Mouse (Mus musculus) heart, postnatal 25 days (tissue): Measurements from ENCODE around the gene Gm42674. TPM values are rescaled to one million over a fixed set of nuclear protein-coding genes. Genes with fewer than 3 reads are reported as not detected.

ENCODE experiments used
- total RNA-seq, 2 experiments: library from RNA; stranded (reverse); gene quantifications; 2 replicates each; pipeline ENCODE4 v1.2.3; 2021

Gene Gm42674
- total RNA-seq, 2 experiments from 2014 or later: not detected

Other genes with a start within 250 kb of the Gm42674 start
- 1 to 10 TPM in 1 of 2 experiments, under 1 TPM in 1; 0.78 to 1.4 TPM for gene Slc27a3, start 212.0 kb upstream of the Gm42674 start, total RNA-seq
- gene Ints3, start 168.3 kb upstream of the Gm42674 start, total RNA-seq: 10 to 100 TPM; 25.2 to 26.9 TPM
- 10 to 100 TPM; 17.2 to 18.8 TPM for gene Npr1, start 136.0 kb upstream of the Gm42674 start, total RNA-seq
- 10 to 100 TPM; 31.5 to 33.4 TPM for gene Ilf2, start 125.8 kb upstream of the Gm42674 start, total RNA-seq
- 10 to 100 TPM; 59.5 to 62.6 TPM for gene Snapin, start 110.9 kb upstream of the Gm42674 start, total RNA-seq
- 100 to 1,000 TPM; 100 to 113 TPM for gene Chtop, start 92.4 kb upstream of the Gm42674 start, total RNA-seq
- gene S100a1, start 87.5 kb upstream of the Gm42674 start, total RNA-seq: 100 to 1,000 TPM; 777 to 804 TPM
- 10 to 100 TPM; 27.1 to 29.7 TPM for gene S100a13, start 87.5 kb upstream of the Gm42674 start, total RNA-seq
- gene S100a14, start 75.0 kb upstream of the Gm42674 start, total RNA-seq: under 1 TPM; 0.23 to 0.48 TPM
- 10 to 100 TPM; 71.3 to 74.7 TPM for gene S100a16, start 64.7 kb upstream of the Gm42674 start, total RNA-seq
- not detected for gene S100a3, start 41.3 kb upstream of the Gm42674 start, total RNA-seq
- not detected for gene S100a2, start 11.7 kb upstream of the Gm42674 start, total RNA-seq
- 10 to 100 TPM in 1 of 2 experiments, 1 to 10 TPM in 1; 8.0 to 11.2 TPM for gene S100a4, start 1.9 kb downstream of the Gm42674 start, total RNA-seq
- not detected for gene S100a5, start 6.6 kb downstream of the Gm42674 start, total RNA-seq
- 10 to 100 TPM; 70.8 to 84.4 TPM for gene S100a6, start 11.0 kb downstream of the Gm42674 start, total RNA-seq
- under 1 TPM; 0.28 to 0.60 TPM for gene S100a7a, start 52.1 kb downstream of the Gm42674 start, total RNA-seq
- gene S100a8, start 67.1 kb downstream of the Gm42674 start, total RNA-seq: 1 to 10 TPM in 1 of 2 experiments, under 1 TPM in 1; 0.61 to 1.6 TPM
- 1 to 10 TPM; 1.3 to 1.5 TPM for gene S100a9, start 93.8 kb downstream of the Gm42674 start, total RNA-seq
- not detected for gene Pglyrp4, start 125.0 kb downstream of the Gm42674 start, total RNA-seq
- not detected for gene Gm5849, start 176.0 kb downstream of the Gm42674 start, total RNA-seq